Mouse (Mus musculus) liver, adult 2 months (tissue): ENCODE results near the gene St3gal6. TPM values are rescaled to one million over a fixed set of nuclear protein-coding genes. Genes with fewer than 3 reads are reported as not detected.

Source experiments
- DNase-seq: peaks from one replicate; pipeline ENCODE4 v3.0.0-alpha.2; 2011; ENCODE audit warnings: low read depth, low spot score; ENCODE audit errors: extremely low read depth
- H3K27ac ChIP-seq: fragments of 200-500 bp; replicated peaks from 2 replicates; pipeline ENCODE4 v1.5.1; 2012; ENCODE audit warnings: low read depth, mild to moderate bottlenecking, control low read depth, inconsistent platforms, low read length; ENCODE audit not compliant: insufficient read depth
- H3K27me3 ChIP-seq: fragments of 200-500 bp; 2 replicates; pipeline ENCODE4 v1.6.1; 2012; ENCODE audit warnings: mild to moderate bottlenecking, moderate library complexity, low read length, inconsistent platforms; ENCODE audit not compliant: control insufficient read depth, insufficient read depth
- H3K36me3 ChIP-seq: fragments of 200-500 bp; 2 replicates; pipeline ENCODE4 v1.6.1; 2012; ENCODE audit warnings: low read length, inconsistent platforms; ENCODE audit not compliant: control insufficient read depth, insufficient read depth
- H3K4me1 ChIP-seq: fragments of 200-500 bp; 2 replicates; pipeline ENCODE4 v1.6.1; 2011; ENCODE audit warnings: low read length; ENCODE audit not compliant: control insufficient read depth, insufficient read depth
- H3K4me3 ChIP-seq: fragments of 200-500 bp; 2 replicates; pipeline ENCODE4 v1.5.1; 2011; ENCODE audit warnings: low read depth, mild to moderate bottlenecking, control low read depth, low read length, moderate library complexity; ENCODE audit not compliant: insufficient read depth
- H3K79me2 ChIP-seq: fragments of 200-500 bp; 2 replicates; pipeline ENCODE4 v1.6.1; 2012; ENCODE audit warnings: inconsistent platforms, mild to moderate bottlenecking, low read length, moderate library complexity; ENCODE audit not compliant: control insufficient read depth, insufficient read depth
- H3K9ac ChIP-seq: fragments of 200-500 bp; 2 replicates; pipeline ENCODE4 v1.6.1; 2012; ENCODE audit warnings: low read depth, mild to moderate bottlenecking, control low read depth, inconsistent platforms, low read length
- CTCF ChIP-seq: fragments of 200-500 bp; IDR thresholded peaks from 2 replicates; pipeline ENCODE4 v1.5.1; 2011; ENCODE audit warnings: low read depth, low read length, control low read depth
- POLR2A ChIP-seq: fragments of 200-500 bp; IDR thresholded peaks from 2 replicates; pipeline ENCODE4 v1.6.1; 2011; ENCODE audit warnings: low read length, control low read depth; ENCODE audit not compliant: insufficient read depth; ENCODE audit errors: extremely low read depth
- WGBS: fragments of 180-500 bp; shearing (Covaris S2); methylation state at CpG from one replicate; pipeline ENCODE4 v1.1.7; 2018; 5-methylcytosine and 5-hydroxymethylcytosine counted together
- polyA plus RNA-seq: library from polyadenylated mRNA; depleted of rRNA; stranded (reverse); fragments of >200 nt; gene quantifications from 2 replicates; pipeline ENCODE4 v1.2.3, GENCODE M21; 2012
- total RNA-seq: library from RNA; depleted of rRNA; stranded (reverse); fragments of >200 nt; gene quantifications from 2 replicates; pipeline ENCODE4 v1.2.3, GENCODE M21; 2014

St3gal6 gene
- total and polyA plus RNA-seq, 2 experiments, result 4.8 to 5.1 TPM

DNA sequence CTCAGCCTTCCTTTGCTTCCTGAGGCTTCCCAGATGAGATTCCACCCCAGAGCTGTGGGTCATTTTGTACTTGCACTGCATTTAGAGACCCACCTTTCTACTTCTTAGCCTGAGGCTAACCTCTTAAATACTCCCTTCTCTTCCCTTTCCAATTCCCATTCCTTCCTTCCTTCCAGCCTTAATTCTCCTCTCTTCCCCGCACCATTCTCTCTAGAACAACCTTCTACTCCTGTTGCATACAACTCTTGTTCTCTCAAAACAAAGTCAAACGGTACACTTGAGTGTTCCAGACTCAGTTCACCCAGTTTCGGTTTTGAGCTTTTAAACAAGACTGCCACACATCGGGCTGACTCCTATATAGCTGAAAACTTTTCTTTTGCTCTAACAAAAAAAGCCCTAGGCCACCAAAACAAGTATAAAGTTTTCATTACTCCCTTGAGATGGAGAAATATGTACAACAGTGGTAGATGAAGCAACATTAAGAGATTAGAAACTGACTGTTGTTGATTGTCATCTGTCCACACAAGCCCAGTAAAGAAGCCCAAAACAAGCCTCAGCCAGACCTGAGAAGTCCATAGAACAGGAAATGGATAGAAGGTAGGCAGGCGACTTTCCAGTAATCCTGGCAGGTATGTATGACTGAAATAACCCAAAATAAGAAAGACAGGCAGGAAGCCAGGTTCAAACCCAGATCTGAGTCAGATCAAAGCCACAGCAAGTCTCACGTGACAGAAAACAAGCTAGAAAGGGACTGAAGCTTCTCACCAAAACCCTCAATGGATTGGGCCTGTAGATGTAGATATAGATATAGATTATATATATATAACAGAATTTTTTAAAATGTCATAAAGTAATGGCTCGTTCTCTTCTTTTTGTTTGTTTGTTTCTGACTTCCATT, 10.5 kb upstream of the St3gal6 start:
- Histone ChIP-seq H3K36me3 (no peaks in the 10 kb centered on the region), H3K27ac (no peak overlapping the region), H3K9ac (no peak overlapping the region), H3K4me3 (no peak overlapping the region), H3K27me3 (no peaks in the 10 kb centered on the region), H3K4me1 (peaks cover 1% of the 10 kb centered on the region; the same call in 1 of the 2 replicates), H3K79me2 (no peaks in the 10 kb centered on the region)
- WGBS, result 85% methylated on average over 7 of the region's 7 CpGs
- no peak for TF ChIP-seq POLR2A
- TF ChIP-seq CTCF, result no peak
- no peak for DNase-seq

DNA sequence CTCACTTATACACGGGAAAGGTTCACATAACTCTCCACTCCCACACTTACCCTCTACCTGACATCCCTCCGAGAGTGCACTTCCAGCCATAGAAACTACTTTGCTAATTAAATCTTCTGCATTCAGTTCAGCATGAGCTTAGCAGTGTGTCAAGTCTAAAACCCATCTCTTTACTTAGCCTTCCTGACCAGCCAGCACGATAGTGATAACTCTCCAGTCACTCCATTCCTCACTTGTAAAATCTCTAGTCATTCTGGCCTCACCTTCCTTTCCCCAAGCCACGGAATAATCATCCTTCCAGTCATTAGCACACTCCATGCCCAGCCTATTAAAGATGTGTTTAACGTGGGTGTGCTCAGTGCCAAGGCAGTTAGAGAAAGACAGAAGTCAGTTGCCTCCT, 9.7 kb upstream of the St3gal6 start:
- no peaks in the 10 kb centered on the region for H3K79me2 ChIP-seq
- H3K27ac ChIP-seq, result no peak overlapping the region
- H3K9ac ChIP-seq, result no peak overlapping the region
- H3K4me1 ChIP-seq, result no peaks in the 10 kb centered on the region
- TF ChIP-seq CTCF (no peak), POLR2A (no peak)
- no peaks in the 10 kb centered on the region for H3K36me3 ChIP-seq
- 88% methylated on average over 5 of the region's 5 CpGs for WGBS
- H3K27me3 ChIP-seq, result no peaks in the 10 kb centered on the region
- DNase-seq, result no peak
- H3K4me3 ChIP-seq, result no peak overlapping the region

DNA sequence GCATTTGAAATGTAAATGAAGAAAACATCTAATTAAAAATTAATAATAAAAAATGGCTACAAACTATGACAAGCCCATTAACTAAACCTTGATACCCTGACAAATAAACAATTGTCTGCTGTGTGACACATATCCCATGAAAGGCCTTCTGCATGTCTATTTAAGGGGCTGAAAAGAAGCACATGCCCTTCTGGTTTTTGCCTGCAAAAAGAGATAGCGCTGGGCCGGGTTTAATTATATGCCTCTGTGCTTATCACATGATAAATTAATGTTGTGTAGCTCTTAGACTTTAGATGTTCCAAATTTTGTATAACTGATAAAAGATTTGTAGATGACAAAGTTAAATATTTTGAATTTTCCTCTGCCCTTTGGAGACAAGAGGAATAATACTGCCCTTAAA, 9.2 kb upstream of the St3gal6 start:
- no peak for DNase-seq
- Histone ChIP-seq H3K9ac (no peak overlapping the region), H3K27me3 (no peaks in the 10 kb centered on the region), H3K79me2 (no peaks in the 10 kb centered on the region), H3K27ac (no peak overlapping the region), H3K36me3 (no peaks in the 10 kb centered on the region), H3K4me1 (no peaks in the 10 kb centered on the region), H3K4me3 (no peak overlapping the region)
- TF ChIP-seq POLR2A, result no peak
- TF ChIP-seq CTCF, result no peak
- 87% methylated on average over 2 of the region's 2 CpGs for WGBS

DNA sequence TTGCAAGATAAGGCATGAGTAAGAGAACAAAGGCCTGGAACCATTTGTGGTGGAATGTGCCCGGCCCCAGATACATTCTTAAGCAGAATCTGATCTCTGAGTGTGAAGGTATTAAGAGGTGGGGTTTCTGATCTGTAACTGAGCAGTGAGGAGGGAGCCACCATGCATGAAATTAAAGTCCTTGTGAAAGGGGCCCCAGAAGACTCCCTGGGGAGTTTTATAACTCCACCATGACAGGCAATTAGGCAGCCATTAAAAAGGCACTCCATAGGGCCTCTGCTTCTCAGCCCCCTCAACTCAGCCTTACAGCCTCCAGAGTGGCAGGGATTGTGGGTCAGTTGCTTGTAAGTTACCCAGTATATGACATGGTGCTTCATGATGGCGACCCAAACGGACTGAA, 8.5 kb upstream of the St3gal6 start:
- no peak overlapping the region for H3K4me3 ChIP-seq
- TF ChIP-seq POLR2A (no peak), CTCF (no peak)
- no peak overlapping the region for H3K27ac ChIP-seq
- H3K9ac ChIP-seq, result no peak overlapping the region
- no peaks in the 10 kb centered on the region for H3K27me3 ChIP-seq
- H3K36me3 ChIP-seq, result no peaks in the 10 kb centered on the region
- H3K79me2 ChIP-seq, result no peaks in the 10 kb centered on the region
- no peaks in the 10 kb centered on the region for H3K4me1 ChIP-seq
- WGBS, result 92% methylated on average over 3 of the region's 3 CpGs
- DNase-seq, result no peak

DNA sequence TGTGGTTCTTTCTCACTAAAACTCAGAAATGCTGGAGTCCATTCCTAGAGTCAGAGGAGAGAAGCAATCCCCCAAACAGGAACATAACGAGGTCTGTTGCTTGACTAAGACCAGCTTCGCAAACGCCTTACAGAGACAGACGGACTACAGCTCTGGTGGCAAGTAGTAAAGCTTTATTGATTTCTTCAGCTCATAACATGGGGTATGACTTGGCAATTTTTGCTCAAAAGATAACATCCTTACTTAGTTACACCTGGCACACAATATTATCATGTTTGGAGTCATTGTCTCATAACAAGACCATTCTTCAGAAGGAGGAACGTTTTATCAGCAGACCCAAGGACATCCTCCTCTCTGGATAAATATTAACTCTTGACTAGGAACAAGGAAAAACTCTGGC, 3.8 kb upstream of the St3gal6 start:
- no peaks in the 10 kb centered on the region for H3K36me3 ChIP-seq
- no peaks in the 10 kb centered on the region for H3K4me1 ChIP-seq
- H3K27ac ChIP-seq, result no peak overlapping the region
- no peak overlapping the region for H3K9ac ChIP-seq
- no peak for TF ChIP-seq CTCF
- no peak for TF ChIP-seq POLR2A
- H3K4me3 ChIP-seq, result no peak overlapping the region
- DNase-seq, result no peak
- 57% methylated on average over 5 of the region's 5 CpGs for WGBS
- no peaks in the 10 kb centered on the region for H3K79me2 ChIP-seq
- peaks cover 3% of the 10 kb centered on the region; the same call in 1 of the 2 replicates for H3K27me3 ChIP-seq

DNA sequence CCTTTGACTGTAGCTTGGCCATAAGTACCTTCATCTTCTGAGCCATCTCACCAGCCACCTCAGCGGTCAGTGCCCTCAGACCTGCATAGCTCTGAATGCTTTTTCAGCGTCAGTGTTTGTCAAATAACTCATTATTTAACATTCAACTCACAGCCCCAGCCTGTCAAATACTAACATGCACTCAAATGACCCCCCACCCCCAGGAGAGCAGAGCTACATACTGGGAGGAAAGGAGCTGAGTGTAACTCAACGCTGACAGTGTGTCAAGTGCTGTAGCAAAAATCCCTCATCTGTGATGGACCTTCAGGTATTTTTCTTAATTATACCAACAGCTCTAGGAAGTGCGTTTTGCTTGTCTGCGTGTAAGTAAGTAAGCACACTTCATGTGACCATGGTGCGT, 2.7 kb upstream of the St3gal6 start:
- Histone ChIP-seq H3K4me3 (no peak overlapping the region), H3K27ac (no peak overlapping the region)

More for the DNA sequence above, 2.7 kb upstream of the St3gal6 start:
- H3K27me3 ChIP-seq, result peaks cover 5% of the 10 kb centered on the region; the same call in 1 of the 2 replicates
- H3K79me2 ChIP-seq, result no peaks in the 10 kb centered on the region
- H3K4me1 ChIP-seq, result no peaks in the 10 kb centered on the region; the same call in 1 of the 2 replicates
- H3K9ac ChIP-seq, result no peak overlapping the region
- no peaks in the 10 kb centered on the region for H3K36me3 ChIP-seq
- 67% methylated on average over 6 of the region's 6 CpGs for WGBS
- DNase-seq, result no peak
- TF ChIP-seq POLR2A (no peak), CTCF (no peak)
